Mouse (Mus musculus): ENCODE measurements around the gene Surf2. TPM values are rescaled to one million over a fixed set of nuclear protein-coding genes. Genes with fewer than 3 reads are reported as not detected.

The Surf2 gene
- polyA plus RNA-seq, 1 experiment from 2014 or later: 38.1 TPM

DNA sequence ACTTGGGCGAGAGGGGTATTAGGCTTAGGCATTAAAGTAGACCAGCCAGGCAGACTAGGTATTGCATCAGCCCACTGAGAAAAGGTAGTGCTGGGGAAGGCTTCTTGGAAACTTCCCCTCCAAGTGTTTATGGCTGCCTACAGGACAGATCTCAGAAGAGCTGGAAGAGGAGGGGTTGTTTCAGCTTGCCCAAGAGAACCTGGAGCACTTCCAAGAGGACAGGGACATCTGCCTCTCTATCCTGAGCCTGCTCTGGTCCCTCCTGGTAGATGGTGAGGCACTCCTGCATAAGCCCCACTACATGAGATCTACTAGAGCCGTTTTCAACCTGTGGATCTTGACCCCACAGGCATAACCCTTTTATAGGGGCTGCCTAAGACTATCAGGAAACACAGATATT, 34.2 kb downstream of the Surf2 start:
- no peak overlapping the region for H3K4me2 ChIP-seq (ENCODE audit: low read depth, low read length)
- H3K9me3 ChIP-seq (replicated peaks; ENCODE audit: control insufficient read depth, low read length): no peaks in the 10 kb centered on the region
- H3K4me3 ChIP-seq (ENCODE audit: low read length): no peak overlapping the region
- H3K27ac ChIP-seq (ENCODE audit: low read length): no peak overlapping the region
- H3K36me3 ChIP-seq (ENCODE audit: control insufficient read depth, insufficient read depth): peaks cover 22% of the 10 kb centered on the region
- no peak for ATAC-seq (replicated peaks; ENCODE audit: extremely low read depth, insufficient read depth, low FRiP score)
- WGBS: 86% methylated on average over 2 of the region's 2 CpGs
- H3K4me1 ChIP-seq (ENCODE audit: control insufficient read depth, insufficient read depth, low read length): no peaks in the 10 kb centered on the region
- H3K9ac ChIP-seq (ENCODE audit: low read length): no peak overlapping the region
- no peaks in the 10 kb centered on the region for H3K27me3 ChIP-seq (ENCODE audit: control insufficient read depth, insufficient read depth, low read length)

DNA sequence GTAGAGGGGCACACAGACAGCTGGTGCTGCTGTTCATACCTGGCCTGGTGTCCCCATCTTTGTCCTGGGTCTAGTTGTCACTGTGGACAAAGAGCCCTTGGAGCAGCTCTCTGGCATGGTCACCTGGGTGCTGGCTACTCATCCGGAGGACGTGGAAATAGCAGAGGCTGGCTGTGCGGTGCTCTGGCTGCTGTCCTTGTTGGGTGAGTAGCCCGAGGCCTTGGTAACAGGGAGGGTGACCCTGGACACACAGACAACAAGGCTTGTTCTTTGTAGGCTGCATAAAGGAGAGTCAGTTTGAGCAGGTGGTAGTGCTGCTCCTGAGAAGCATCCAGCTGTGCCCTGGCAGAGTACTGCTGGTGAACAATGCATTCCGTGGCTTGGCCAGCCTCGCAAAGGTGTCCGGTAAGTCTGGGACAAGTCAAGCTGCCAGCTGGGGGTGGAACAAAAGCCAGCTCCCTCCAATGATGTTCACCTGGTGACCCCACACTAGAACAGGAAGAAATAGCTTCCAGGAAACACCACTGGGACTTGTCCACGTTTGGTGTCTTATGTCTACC, 35.3 kb downstream of the Surf2 start:
- WGBS: 84% methylated on average over 8 of the region's 8 CpGs
- no peaks in the 10 kb centered on the region for H3K9me3 ChIP-seq (replicated peaks; ENCODE audit: control insufficient read depth, low read length)

GRCm38 (mm10) chr2:26952193-26952592, 36.0 kb downstream of the Surf2 start:
- Histone ChIP-seq H3K9ac (ENCODE audit: low read length) (no peak overlapping the region), H3K36me3 (ENCODE audit: control insufficient read depth, insufficient read depth) (peaks cover 36% of the 10 kb centered on the region), H3K4me2 (ENCODE audit: low read depth, low read length) (no peak overlapping the region), H3K4me1 (ENCODE audit: control insufficient read depth, insufficient read depth, low read length) (no peaks in the 10 kb centered on the region), H3K27ac (ENCODE audit: low read length) (no peak overlapping the region), H3K27me3 (ENCODE audit: control insufficient read depth, insufficient read depth, low read length) (no peaks in the 10 kb centered on the region), H3K4me3 (ENCODE audit: low read length) (no peak overlapping the region), H3K9me3 (replicated peaks; ENCODE audit: control insufficient read depth, low read length) (no peaks in the 10 kb centered on the region)
- ATAC-seq (replicated peaks; ENCODE audit: extremely low read depth, insufficient read depth, low FRiP score): no peak
- WGBS: 89% methylated on average over 4 of the region's 4 CpGs

More for the DNA sequence above, 35.3 kb downstream of the Surf2 start:
- Histone ChIP-seq H3K27ac (ENCODE audit: low read length) (no peak overlapping the region), H3K4me2 (ENCODE audit: low read depth, low read length) (no peak overlapping the region), H3K36me3 (ENCODE audit: control insufficient read depth, insufficient read depth) (peaks cover 32% of the 10 kb centered on the region), H3K4me1 (ENCODE audit: control insufficient read depth, insufficient read depth, low read length) (no peaks in the 10 kb centered on the region), H3K9ac (ENCODE audit: low read length) (no peak overlapping the region), H3K27me3 (ENCODE audit: control insufficient read depth, insufficient read depth, low read length) (no peaks in the 10 kb centered on the region), H3K4me3 (ENCODE audit: low read length) (no peak overlapping the region)
- no peak for ATAC-seq (replicated peaks; ENCODE audit: extremely low read depth, insufficient read depth, low FRiP score)

GRCm38 (mm10) chr2:26952866-26953265, 36.7 kb downstream of the Surf2 start:
- Histone ChIP-seq H3K27me3 (ENCODE audit: control insufficient read depth, insufficient read depth, low read length) (no peaks in the 10 kb centered on the region), H3K4me3 (ENCODE audit: low read length) (no peak overlapping the region), H3K4me2 (ENCODE audit: low read depth, low read length) (no peak overlapping the region), H3K9me3 (replicated peaks; ENCODE audit: control insufficient read depth, low read length) (no peaks in the 10 kb centered on the region), H3K36me3 (ENCODE audit: control insufficient read depth, insufficient read depth) (peaks cover 43% of the 10 kb centered on the region), H3K9ac (ENCODE audit: low read length) (no peak overlapping the region), H3K27ac (ENCODE audit: low read length) (no peak overlapping the region), H3K4me1 (ENCODE audit: control insufficient read depth, insufficient read depth, low read length) (no peaks in the 10 kb centered on the region)
- WGBS: 85% methylated on average over 8 of the region's 8 CpGs
- ATAC-seq (replicated peaks; ENCODE audit: extremely low read depth, insufficient read depth, low FRiP score): no peak

GRCm38 (mm10) chr2:26954735-26955395, 38.7 kb downstream of the Surf2 start:
- Histone ChIP-seq H3K9me3 (replicated peaks; ENCODE audit: control insufficient read depth, low read length) (no peaks in the 10 kb centered on the region), H3K9ac (ENCODE audit: low read length) (no peak overlapping the region), H3K27me3 (ENCODE audit: control insufficient read depth, insufficient read depth, low read length) (no peaks in the 10 kb centered on the region), H3K4me3 (ENCODE audit: low read length) (no peak overlapping the region), H3K4me2 (ENCODE audit: low read depth, low read length) (no peak overlapping the region), H3K4me1 (ENCODE audit: control insufficient read depth, insufficient read depth, low read length) (no peaks in the 10 kb centered on the region), H3K36me3 (ENCODE audit: control insufficient read depth, insufficient read depth) (peaks cover 54% of the 10 kb centered on the region), H3K27ac (ENCODE audit: low read length) (no peak overlapping the region)
- no peak for ATAC-seq (replicated peaks; ENCODE audit: extremely low read depth, insufficient read depth, low FRiP score)
- 89% methylated on average over 2 of the region's 2 CpGs for WGBS

- 93% methylated on average over 12 of the region's 12 CpGs for WGBS
These were observed 40.8 kb downstream of the Surf2 start for GRCm38 (mm10) chr2:26956811-26957487.

DNA sequence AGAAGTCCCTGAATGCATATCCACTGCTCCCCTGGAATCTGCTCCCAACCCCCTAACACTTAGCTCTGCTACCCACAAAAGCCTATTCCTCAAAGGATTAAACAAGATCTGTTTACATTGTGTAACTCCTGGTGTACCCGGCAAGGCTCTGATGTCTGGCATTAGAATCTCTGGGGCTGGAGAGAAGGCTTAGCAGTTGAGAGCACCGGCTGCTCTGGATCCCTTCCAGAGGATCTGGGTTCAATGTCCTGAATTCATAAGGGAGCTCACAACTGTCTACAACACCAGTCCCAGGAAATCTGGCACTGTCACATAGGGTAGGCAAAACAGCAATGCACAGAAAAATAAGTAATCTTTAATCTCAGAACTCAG, 41.3 kb downstream of the Surf2 start:
- ATAC-seq (replicated peaks; ENCODE audit: extremely low read depth, insufficient read depth, low FRiP score): no peak
- H3K27me3 ChIP-seq (ENCODE audit: control insufficient read depth, insufficient read depth, low read length): no peaks in the 10 kb centered on the region
- no peak overlapping the region for H3K4me2 ChIP-seq (ENCODE audit: low read depth, low read length)
- H3K4me1 ChIP-seq (ENCODE audit: control insufficient read depth, insufficient read depth, low read length): peaks cover 5% of the 10 kb centered on the region
- no peak overlapping the region for H3K4me3 ChIP-seq (ENCODE audit: low read length)
- no peak overlapping the region for H3K9ac ChIP-seq (ENCODE audit: low read length)
- WGBS: 90% methylated on average over 2 of the region's 2 CpGs
- peaks cover 62% of the 10 kb centered on the region for H3K36me3 ChIP-seq (ENCODE audit: control insufficient read depth, insufficient read depth)
- no peak overlapping the region for H3K27ac ChIP-seq (ENCODE audit: low read length)
- H3K9me3 ChIP-seq (replicated peaks; ENCODE audit: control insufficient read depth, low read length): no peaks in the 10 kb centered on the region

More at GRCm38 (mm10) chr2:26956811-26957487, 40.8 kb downstream of the Surf2 start:
- Histone ChIP-seq H3K4me3 (ENCODE audit: low read length) (no peak overlapping the region), H3K4me2 (ENCODE audit: low read depth, low read length) (no peak overlapping the region), H3K4me1 (ENCODE audit: control insufficient read depth, insufficient read depth, low read length) (peaks cover 3% of the 10 kb centered on the region), H3K9ac (ENCODE audit: low read length) (no peak overlapping the region), H3K36me3 (ENCODE audit: control insufficient read depth, insufficient read depth) (peaks cover 62% of the 10 kb centered on the region), H3K9me3 (replicated peaks; ENCODE audit: control insufficient read depth, low read length) (no peaks in the 10 kb centered on the region), H3K27me3 (ENCODE audit: control insufficient read depth, insufficient read depth, low read length) (no peaks in the 10 kb centered on the region), H3K27ac (ENCODE audit: low read length) (no peak overlapping the region)
- no peak for ATAC-seq (replicated peaks; ENCODE audit: extremely low read depth, insufficient read depth, low FRiP score)

- H3K4me1 ChIP-seq (ENCODE audit: control insufficient read depth, insufficient read depth, low read length): peaks cover 17% of the 10 kb centered on the region
- H3K9ac ChIP-seq (ENCODE audit: low read length): no peak overlapping the region
- H3K9me3 ChIP-seq (replicated peaks; ENCODE audit: control insufficient read depth, low read length): no peaks in the 10 kb centered on the region
- no peaks in the 10 kb centered on the region for H3K27me3 ChIP-seq (ENCODE audit: control insufficient read depth, insufficient read depth, low read length)
- no peak overlapping the region for H3K4me3 ChIP-seq (ENCODE audit: low read length)
- no peak overlapping the region for H3K4me2 ChIP-seq (ENCODE audit: low read depth, low read length)
- ATAC-seq (replicated peaks; ENCODE audit: extremely low read depth, insufficient read depth, low FRiP score): no peak
- WGBS: 74% methylated on average over 4 of the region's 4 CpGs
- H3K36me3 ChIP-seq (ENCODE audit: control insufficient read depth, insufficient read depth): peaks cover 39% of the 10 kb centered on the region
- H3K27ac ChIP-seq (ENCODE audit: low read length): no peak overlapping the region
These were observed 44.6 kb downstream of the Surf2 start for GRCm38 (mm10) chr2:26960756-26961155.
